Mouse (Mus musculus): ENCODE data around the gene Gse1. TPM values are rescaled to one million over a fixed set of nuclear protein-coding genes. Genes with fewer than 3 reads are reported as not detected.
A peak's percentile ranks its signal among the peaks of the same experiment; 100 is the strongest.

Gene Gse1
- total and polyA plus RNA-seq, 3 experiments = 23.6 to 128 (median 66.9) TPM

DNA sequence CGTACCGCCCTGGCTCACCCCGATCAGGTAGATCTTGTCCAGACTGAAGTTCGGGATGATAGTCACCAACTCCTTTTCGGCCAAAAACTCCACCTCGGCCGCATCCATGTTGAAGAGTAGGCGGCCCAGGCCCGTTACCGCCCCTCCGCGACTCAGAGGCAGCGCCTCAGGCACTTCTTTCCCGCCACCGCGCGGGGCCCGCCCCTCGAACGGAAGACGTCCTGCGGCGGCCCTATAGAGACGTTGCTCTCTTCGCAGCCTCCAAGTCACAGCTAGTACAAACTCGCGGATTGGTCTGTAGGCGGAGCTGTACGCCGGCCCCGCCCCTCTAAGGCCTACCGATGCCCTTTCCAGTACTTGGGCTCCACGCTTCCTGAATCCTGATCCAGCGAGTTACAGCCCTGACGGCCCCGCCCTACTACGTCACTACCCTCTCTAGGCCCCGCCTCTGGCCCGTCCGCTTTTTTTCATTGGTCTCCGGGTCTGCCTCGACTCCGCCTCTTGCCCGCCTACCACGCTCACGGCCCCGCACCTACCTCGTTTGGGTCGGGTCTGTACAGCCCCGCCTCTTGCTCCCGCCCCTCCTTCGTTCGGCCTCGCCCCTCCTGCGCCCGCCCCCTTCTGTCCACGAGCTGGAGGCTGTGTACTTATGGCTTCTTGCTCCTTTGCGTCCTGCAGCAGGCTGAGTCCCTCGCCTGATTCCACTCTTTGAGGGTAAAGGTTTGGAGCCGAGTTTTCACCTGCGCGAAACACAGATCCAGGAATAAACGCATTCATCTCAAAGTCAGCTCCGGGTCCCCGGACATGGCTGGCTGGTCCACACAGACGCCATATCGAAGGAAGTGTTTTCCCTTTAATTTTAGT lies 360.9 kb downstream of the Gse1 start, which contains the start of gene Gins2:
TSS of gene Gins2 (minus strand) at position 397 of the 864 bp plus-strand sequence.
- H3K27ac ChIP-seq (ENCODE audit: control insufficient read depth, low read depth, low read length) = peak within 1 kb of the TSS; percentile 32
- peak within 1 kb of the TSS; percentile 91 for H3K9ac ChIP-seq (ENCODE audit: control insufficient read depth, low read depth, low read length, poor library complexity, severe bottlenecking)
- no peaks in the 10 kb centered on the region for H3K9me3 ChIP-seq (replicated peaks; ENCODE audit: insufficient read depth, low read length)
- peaks cover 10% of the 10 kb centered on the region for H3K79me2 ChIP-seq (ENCODE audit: control insufficient read depth, insufficient read depth, low read length, poor library complexity)
- peaks cover 0 to 6% of the 10 kb centered on the region in 2 experiments; a peak in 1 of 4 replicates for H3K36me3 ChIP-seq (ENCODE audit: control insufficient read depth in 1 of 2, insufficient read depth in 2 of 2, low read length in 2 of 2)
- H3K4me3 ChIP-seq (ENCODE audit: control insufficient read depth in 1 of 2, insufficient read depth in 1 of 2, low read depth in 2 of 2, low read length in 2 of 2) = peak within 1 kb of the TSS; percentile 89 to 90
- H3K4me1 ChIP-seq (ENCODE audit: control insufficient read depth in 1 of 2, insufficient read depth in 2 of 2, low read length in 2 of 2) = peaks cover 3 to 10% of the 10 kb centered on the region in 2 experiments; a peak in 3 of 4 replicates
- H3K27me3 ChIP-seq (ENCODE audit: control insufficient read depth in 1 of 2, insufficient read depth in 2 of 2, low read length in 2 of 2) = no peaks in the 10 kb centered on the region
- peak; percentile 99 for DNase-seq (ENCODE audit: low read depth, low spot score)
- TF ChIP-seq MEF2A (IDR thresholded peaks at IDR 0.05; ENCODE audit: extremely low read depth, insufficient replicate concordance, low read depth, low read length, poor library complexity, severe bottlenecking) (no peak), SIN3A (IDR thresholded peaks at IDR 0.05; ENCODE audit: low read length) (peak; percentile 66), ZMIZ1 (IDR thresholded peaks at IDR 0.05; ENCODE audit: low read depth, low read length) (no peak; the same call in none of the 2 replicates), SMC3 (IDR thresholded peaks at IDR 0.05; ENCODE audit: low read depth, low read length) (no peak), ZNF384 (IDR thresholded peaks at IDR 0.05; ENCODE audit: low read depth, low read length) (0 out of 2 replicates have a peak, but pooled peaks have one; percentile 38), ZC3H11A (IDR thresholded peaks at IDR 0.05; ENCODE audit: low read depth, low read length) (no peak), MYB (IDR thresholded peaks at IDR 0.05; ENCODE audit: low read depth, low read length) (no peak), MAZ (IDR thresholded peaks at IDR 0.05; ENCODE audit: low read depth, low read length) (peak; percentile 65; the same call in 1 of the 2 replicates), KAT2A (conservative IDR thresholded peaks at IDR 0.05; ENCODE audit: low read depth, low read length) (no peak; the same call in 1 of the 2 replicates), ELF1 (IDR thresholded peaks at IDR 0.05; ENCODE audit: low read depth, low read length) (peak; percentile 94), EP300 (IDR thresholded peaks at IDR 0.05; ENCODE audit: low read depth in 1 of 2, low read length in 2 of 2) (no peak), NELFE (IDR thresholded peaks at IDR 0.05; ENCODE audit: low read depth, low read length) (peak; percentile 60), GABPA (IDR thresholded peaks at IDR 0.05; ENCODE audit: low read depth, low read length) (peak; percentile 95; the same call in 1 of the 2 replicates), JUND (IDR thresholded peaks at IDR 0.05; ENCODE audit: low read depth, low read length) (no peak), MYC (IDR thresholded peaks at IDR 0.05; ENCODE audit: low read depth, low read length) (peak; percentile 49; the same call in 1 of the 2 replicates), HCFC1 (IDR thresholded peaks at IDR 0.05; ENCODE audit: low read depth, low read length) (peak; percentile 89), UBTF (IDR thresholded peaks at IDR 0.05; ENCODE audit: borderline replicate concordance, insufficient read depth, low read depth, low read length) (no peak), CHD2 (IDR thresholded peaks at IDR 0.05; ENCODE audit: low read length) (0 out of 2 replicates have a peak, but pooled peaks have one; percentile 36), POLR2A (IDR thresholded peaks at IDR 0.05; ENCODE audit: control insufficient read depth in 1 of 2, insufficient read depth in 1 of 2, low read depth in 1 of 2, low read length in 2 of 2, poor library complexity in 1 of 2) (peak; percentile 58 to 62; a peak in 3 of 4 replicates), NRF1 (IDR thresholded peaks at IDR 0.05; ENCODE audit: insufficient read depth, low read depth, low read length, poor library complexity, severe bottlenecking) (peak; percentile 32; the same call in 1 of the 2 replicates), CTCF (IDR thresholded peaks at IDR 0.05 in 2 of 3, conservative IDR thresholded peaks at IDR 0.05 in 1 of 3; ENCODE audit: control insufficient read depth in 1 of 3, insufficient read depth in 1 of 3, low read depth in 2 of 3, low read length in 3 of 3, poor library complexity in 1 of 3, severe bottlenecking in 1 of 3) (no peak), ETS1 (IDR thresholded peaks at IDR 0.05; ENCODE audit: low read depth, low read length) (0 out of 2 replicates have a peak, but pooled peaks have one; percentile 20), MXI1 (IDR thresholded peaks at IDR 0.05; ENCODE audit: low read depth, low read length) (peak; percentile 84), GATA1 (IDR thresholded peaks at IDR 0.05; ENCODE audit: low read depth, low read length) (no peak), POLR2AphosphoS5 (IDR thresholded peaks at IDR 0.05; ENCODE audit: borderline replicate concordance, low read depth, low read length) (no peak), USF1 (IDR thresholded peaks at IDR 0.05; ENCODE audit: low read depth, low read length) (0 out of 2 replicates have a peak, but pooled peaks have one; percentile 34), ZKSCAN1 (IDR thresholded peaks at IDR 0.05; ENCODE audit: low read depth, low read length) (no peak), USF2 (IDR thresholded peaks at IDR 0.05; ENCODE audit: borderline replicate concordance in 1 of 2, insufficient read depth in 1 of 2, low read depth in 1 of 2, low read length in 2 of 2) (no peak), RCOR1 (IDR thresholded peaks at IDR 0.05; ENCODE audit: low read depth, low read length) (no peak), MAX (IDR thresholded peaks at IDR 0.05; ENCODE audit: low read length) (peak; percentile 77), RAD21 (IDR thresholded peaks at IDR 0.05; ENCODE audit: low read depth, low read length) (no peak), TAL1 (IDR thresholded peaks at IDR 0.05; ENCODE audit: low read length) (no peak), E2F4 (IDR thresholded peaks at IDR 0.05; ENCODE audit: borderline replicate concordance, low read depth, low read length) (peak; percentile 99), TBP (IDR thresholded peaks at IDR 0.05; ENCODE audit: low read depth, low read length) (no peak)

All from MEL (cell line).